Mouse (Mus musculus) MEL (cell line): ENCODE results near the gene Necap2. TPM values are rescaled to one million over a fixed set of nuclear protein-coding genes. Genes with fewer than 3 reads are reported as not detected.

Experiments
- DNase-seq: peaks from one replicate; pipeline ENCODE4 v3.0.0; 2011; ENCODE audit warnings: low read depth, low spot score
- H3K27ac ChIP-seq: 2 replicates; pipeline ENCODE4 v1.5.1; 2012; ENCODE audit warnings: low read depth, mild to moderate bottlenecking, control low read depth, low read length, moderate library complexity; ENCODE audit not compliant: control insufficient read depth
- H3K27me3 ChIP-seq, 2 experiments: fragments of 150-350 bp in 1 of 2; sonication (generic) in 1 of 2; 2 replicates each; pipeline ENCODE4 v1.6.1; 2012; ENCODE audit warnings: low read length in 2 of 2, mild to moderate bottlenecking in 2 of 2, improper control_type of control experiment in 1 of 2, moderate library complexity in 1 of 2; ENCODE audit not compliant: insufficient read depth in 2 of 2, control insufficient read depth in 1 of 2
- H3K36me3 ChIP-seq, 2 experiments: 2 replicates each; pipeline ENCODE4 v1.6.1; 2012 to 2014; ENCODE audit warnings: low read length in 2 of 2, improper control_type of control experiment in 1 of 2, inconsistent platforms in 1 of 2, mild to moderate bottlenecking in 1 of 2; ENCODE audit not compliant: insufficient read depth in 2 of 2, control insufficient read depth in 1 of 2
- H3K4me1 ChIP-seq, 2 experiments: fragments of 150-350 bp in 1 of 2; sonication (generic) in 1 of 2; 2 replicates each; pipeline ENCODE4 v1.6.1; 2012; ENCODE audit warnings: low read length in 2 of 2, improper control_type of control experiment in 1 of 2, mild to moderate bottlenecking in 1 of 2; ENCODE audit not compliant: insufficient read depth in 2 of 2, control insufficient read depth in 1 of 2
- H3K4me3 ChIP-seq, 2 experiments: fragments of 150-350 bp in 1 of 2; sonication (generic) in 1 of 2; 2 replicates each; pipeline ENCODE4 v1.5.1; 2012; ENCODE audit warnings: low read depth in 2 of 2, low read length in 2 of 2, mild to moderate bottlenecking in 2 of 2, moderate library complexity in 2 of 2, control low read depth in 1 of 2, improper control_type of control experiment in 1 of 2; ENCODE audit not compliant: control insufficient read depth in 1 of 2, insufficient read depth in 1 of 2
- H3K79me2 ChIP-seq: 2 replicates; pipeline ENCODE4 v1.6.1; 2012; ENCODE audit warnings: mild to moderate bottlenecking, low read length, moderate library complexity; ENCODE audit not compliant: control insufficient read depth, poor library complexity, insufficient read depth
- H3K9ac ChIP-seq: 2 replicates; pipeline ENCODE4 v1.6.1; 2012; ENCODE audit warnings: low read depth, mild to moderate bottlenecking, control low read depth, low read length, moderate library complexity; ENCODE audit not compliant: control insufficient read depth, poor library complexity, severe bottlenecking
- H3K9me3 ChIP-seq: fragments of 150-350 bp; sonication (generic); replicated peaks from 2 replicates; pipeline ENCODE4 v1.6.1; 2012; ENCODE audit warnings: mild to moderate bottlenecking, low read length, improper control_type of control experiment, moderate library complexity; ENCODE audit not compliant: insufficient read depth
- CHD1 ChIP-seq: IDR thresholded peaks from 2 replicates; pipeline ENCODE4 v1.6.1; 2012; ENCODE audit warnings: low read depth, mild to moderate bottlenecking, inconsistent platforms, low read length, improper control_type of control experiment
- CTCF ChIP-seq, 3 experiments: IDR thresholded peaks in 2 of 3; conservative IDR thresholded peaks in 1 of 3; 2 replicates each; pipeline ENCODE4 v1.5.1; 2011 to 2012; ENCODE audit warnings: low read length in 3 of 3, low read depth in 2 of 3, mild to moderate bottlenecking in 2 of 3, improper control_type of control experiment in 1 of 3, inconsistent platforms in 1 of 3, mixed read lengths in 1 of 3, moderate library complexity in 1 of 3; ENCODE audit not compliant: control insufficient read depth in 1 of 3, insufficient read depth in 1 of 3, poor library complexity in 1 of 3, severe bottlenecking in 1 of 3
- HCFC1 ChIP-seq: IDR thresholded peaks from 2 replicates; pipeline ENCODE4 v1.6.1; 2012; ENCODE audit warnings: low read depth, mild to moderate bottlenecking, inconsistent platforms, low read length, improper control_type of control experiment, moderate library complexity
- JUND ChIP-seq: IDR thresholded peaks from 2 replicates; pipeline ENCODE4 v1.6.1; 2011; ENCODE audit warnings: low read depth, mild to moderate bottlenecking, improper control_type of control experiment, low read length
- KAT2A ChIP-seq: conservative IDR thresholded peaks from 2 replicates; pipeline ENCODE4 v1.6.1; 2012; ENCODE audit warnings: low read depth, low read length, improper control_type of control experiment, inconsistent platforms
- MAFK ChIP-seq: IDR thresholded peaks from 2 replicates; pipeline ENCODE4 v1.6.1; 2011; ENCODE audit warnings: low read depth, mild to moderate bottlenecking, low read length, improper control_type of control experiment, borderline replicate concordance
- MAX ChIP-seq: IDR thresholded peaks from 2 replicates; pipeline ENCODE4 v1.6.1; 2011; ENCODE audit warnings: low read length, improper control_type of control experiment
- MYB ChIP-seq: IDR thresholded peaks from 2 replicates; pipeline ENCODE4 v1.6.1; 2011; ENCODE audit warnings: mild to moderate bottlenecking, low read depth, low read length, improper control_type of control experiment
- NRF1 ChIP-seq: IDR thresholded peaks from 2 replicates; pipeline ENCODE4 v1.6.1; 2014; ENCODE audit warnings: low read depth, mild to moderate bottlenecking, inconsistent platforms, low read length, improper control_type of control experiment, moderate library complexity; ENCODE audit not compliant: poor library complexity, insufficient read depth, severe bottlenecking
- POLR2A ChIP-seq, 2 experiments: IDR thresholded peaks; 2 replicates each; pipeline ENCODE4 v1.6.1; 2011 to 2012; ENCODE audit warnings: low read length in 2 of 2, mild to moderate bottlenecking in 2 of 2, control low read depth in 1 of 2, improper control_type of control experiment in 1 of 2, low read depth in 1 of 2, moderate library complexity in 1 of 2; ENCODE audit not compliant: control insufficient read depth in 1 of 2, insufficient read depth in 1 of 2, poor library complexity in 1 of 2
- POLR2AphosphoS2 ChIP-seq: IDR thresholded peaks from 2 replicates; pipeline ENCODE4 v1.6.1; 2011; ENCODE audit warnings: low read length, improper control_type of control experiment
- RCOR1 ChIP-seq: IDR thresholded peaks from 2 replicates; pipeline ENCODE4 v1.6.1; 2012; ENCODE audit warnings: low read depth, mild to moderate bottlenecking, inconsistent platforms, low read length, improper control_type of control experiment
- TBP ChIP-seq: IDR thresholded peaks from 2 replicates; pipeline ENCODE4 v1.8.0; 2011; ENCODE audit warnings: low read depth, low read length, improper control_type of control experiment
- USF1 ChIP-seq: IDR thresholded peaks from 2 replicates; pipeline ENCODE4 v1.6.1; 2014; ENCODE audit warnings: low read depth, mild to moderate bottlenecking, inconsistent platforms, low read length, improper control_type of control experiment, moderate library complexity
- ZC3H11A ChIP-seq: IDR thresholded peaks from 2 replicates; pipeline ENCODE4 v1.6.1; 2012; ENCODE audit warnings: low read depth, mild to moderate bottlenecking, inconsistent platforms, low read length, improper control_type of control experiment
- ZMIZ1 ChIP-seq: IDR thresholded peaks from 2 replicates; pipeline ENCODE4 v1.6.1; 2012; ENCODE audit warnings: low read depth, mild to moderate bottlenecking, inconsistent platforms, low read length, improper control_type of control experiment, moderate library complexity
- ZNF384 ChIP-seq: IDR thresholded peaks from 2 replicates; pipeline ENCODE4 v1.6.1; 2012; ENCODE audit warnings: low read depth, mild to moderate bottlenecking, inconsistent platforms, low read length, improper control_type of control experiment
- polyA plus RNA-seq, 2 experiments: library from polyadenylated mRNA; stranded (reverse) in 1 of 2; unstranded in 1 of 2; fragments of >175 nt in 1 of 2; fragments of >200 nt in 1 of 2; gene quantifications; 2 replicates each; pipeline versions ENCODE4 v1.2.1 to v1.2.4; 2012; ENCODE audit warnings: low replicate concordance in 2 of 2, low read depth in 1 of 2; ENCODE audit not compliant: insufficient read length in 2 of 2, insufficient read depth in 1 of 2, missing spikeins in 1 of 2
- total RNA-seq: library from RNA; depleted of rRNA; stranded (reverse); fragments of 300-350 nt; gene quantifications from 2 replicates; pipeline ENCODE4 v1.2.3, GENCODE M21; 2012

Necap2 gene
- total and polyA plus RNA-seq, 3 experiments: 57.4 to 75.6 TPM; not detected in 1

DNA sequence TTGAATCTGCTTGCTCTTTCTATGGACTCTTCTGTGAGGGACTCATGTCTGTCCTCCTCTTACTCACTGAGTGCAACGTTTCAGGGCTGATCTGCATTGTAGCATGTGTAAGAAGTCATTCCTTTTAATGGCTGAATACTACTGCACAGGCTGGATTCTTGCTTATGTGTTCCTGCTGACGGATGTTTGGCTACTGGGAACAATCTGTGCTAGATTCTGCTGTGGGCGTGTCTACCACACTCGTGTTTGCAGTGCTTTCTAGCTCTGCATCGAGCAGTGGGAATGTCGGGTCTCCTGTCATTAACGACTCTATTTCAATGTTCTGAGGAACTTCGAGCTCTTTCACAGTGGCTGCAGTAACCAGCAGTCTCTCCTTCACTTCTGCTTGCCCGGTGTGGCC, 54.1 kb downstream of the Necap2 start:
- no peak overlapping the region for H3K27ac ChIP-seq
- H3K36me3 ChIP-seq: no peaks in the 10 kb centered on the region
- no peak overlapping the region for H3K9ac ChIP-seq
- no peaks in the 10 kb centered on the region for H3K9me3 ChIP-seq
- no peaks in the 10 kb centered on the region for H3K79me2 ChIP-seq
- no peaks in the 10 kb centered on the region for H3K4me1 ChIP-seq
- no peak overlapping the region for H3K4me3 ChIP-seq
- no peak for TF ChIP-seq MYB
- no peak for TF ChIP-seq POLR2AphosphoS2
- TF ChIP-seq ZMIZ1: no peak
- no peak for TF ChIP-seq HCFC1
- no peak for TF ChIP-seq ZNF384
- TF ChIP-seq USF1: no peak
- TF ChIP-seq JUND: no peak
- TF ChIP-seq CTCF (IDR thresholded peaks at IDR 0.05 in 2 of 3, conservative IDR thresholded peaks at IDR 0.05 in 1 of 3; ENCODE audit: control insufficient read depth in 1 of 3, insufficient read depth in 1 of 3, low read depth in 2 of 3, low read length in 3 of 3, poor library complexity in 1 of 3, severe bottlenecking in 1 of 3): no peak
- H3K27me3 ChIP-seq: no peaks in the 10 kb centered on the region
- no peak for DNase-seq

DNA sequence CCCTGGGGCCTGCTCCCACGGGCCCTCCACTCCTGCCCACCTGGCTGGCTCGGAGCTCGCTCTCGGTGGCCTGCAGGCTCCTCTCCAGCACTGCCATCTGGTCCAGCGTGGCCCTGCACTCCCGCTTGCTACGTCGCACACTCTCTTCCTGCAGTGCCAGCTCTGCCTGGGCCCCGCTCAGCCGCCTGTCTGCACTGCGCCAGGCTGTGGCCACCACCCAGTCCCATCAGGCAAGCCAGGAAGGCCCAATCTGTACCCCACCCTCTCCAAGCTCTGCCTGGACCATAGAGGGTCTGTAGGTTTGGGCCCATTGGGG, 56.6 kb downstream of the Necap2 start:
- no peak overlapping the region for H3K27ac ChIP-seq
- no peaks in the 10 kb centered on the region for H3K27me3 ChIP-seq
- no peak for TF ChIP-seq POLR2A (IDR thresholded peaks at IDR 0.05; ENCODE audit: control insufficient read depth in 1 of 2, insufficient read depth in 1 of 2, low read depth in 1 of 2, low read length in 2 of 2, poor library complexity in 1 of 2)
- no peak for TF ChIP-seq TBP
- TF ChIP-seq ZNF384: no peak
- TF ChIP-seq POLR2AphosphoS2: no peak
- TF ChIP-seq MAFK: no peak
- TF ChIP-seq ZC3H11A: no peak
- TF ChIP-seq CTCF (IDR thresholded peaks at IDR 0.05 in 2 of 3, conservative IDR thresholded peaks at IDR 0.05 in 1 of 3; ENCODE audit: control insufficient read depth in 1 of 3, insufficient read depth in 1 of 3, low read depth in 2 of 3, low read length in 3 of 3, poor library complexity in 1 of 3, severe bottlenecking in 1 of 3): no peak
- TF ChIP-seq JUND: no peak
- TF ChIP-seq RCOR1: no peak
- TF ChIP-seq KAT2A: no peak
- no peak for TF ChIP-seq CHD1
- TF ChIP-seq HCFC1: no peak
- TF ChIP-seq MAX: no peak
- TF ChIP-seq NRF1: no peak
- DNase-seq: no peak
- no peaks in the 10 kb centered on the region for H3K9me3 ChIP-seq
- H3K79me2 ChIP-seq: no peaks in the 10 kb centered on the region
- no peaks in the 10 kb centered on the region for H3K4me1 ChIP-seq
- no peak overlapping the region for H3K4me3 ChIP-seq
- H3K9ac ChIP-seq: no peak overlapping the region
- no peaks in the 10 kb centered on the region for H3K36me3 ChIP-seq
